Mouse (Mus musculus): ENCODE measurements at regions not wholly inside any gene's neighbourhood (a gene's known extent, or its start where the extent isn't known, plus 50 kb on each side); places are given as distances from the start of the nearest gene placed in this dataset.

GRCm38 (mm10) chr7:58475139-58475538 lies 180.8 kb upstream of the Atp10a start:
- intact Hi-C loops (cut with DNase I): no loop called here

GRCm38 (mm10) chr7:58488250-58488649 lies 167.7 kb upstream of the Atp10a start:
- intact Hi-C loops (cut with DNase I): no loop called here
- DNase-seq: no peak

More at GRCm38 (mm10) chr7:58475139-58475538, 180.8 kb upstream of the Atp10a start:
- no peak for DNase-seq

Data from gastrocnemius, postnatal 36 days (tissue).